Mouse (Mus musculus) left cerebral cortex, adult 9 months (tissue): Measurements from ENCODE around the gene Asrgl1.
"Not testable (repeated sequence)": the region's sequence is repeated elsewhere in the genome, so short reads cannot be mapped to it uniquely, and the experiment has no call there.

Source experiments
- DNase-seq, 2 experiments: peaks; one replicate each; pipeline ENCODE4 v3.0.0; 2022; ENCODE audit warnings: low spot score in 2 of 2

Gene Asrgl1

GRCm38 (mm10) chr19:9105101-9105685 is 30.2 kb downstream of the Asrgl1 start:
- no peak for DNase-seq

GRCm38 (mm10) chr19:9103986-9104385 is 31.4 kb downstream of the Asrgl1 start:
- DNase-seq, result no peak

GRCm38 (mm10) chr19:9101062-9101457 is 34.4 kb downstream of the Asrgl1 start:
- no peak for DNase-seq

- no peak for DNase-seq
Observed at GRCm38 (mm10) chr19:9100297-9101061, 35.0 kb downstream of the Asrgl1 start.

GRCm38 (mm10) chr19:9099751-9100150 is 35.7 kb downstream of the Asrgl1 start:
- DNase-seq, result no peak

GRCm38 (mm10) chr19:9097441-9097840 is 38.0 kb downstream of the Asrgl1 start:
- no peak for DNase-seq

GRCm38 (mm10) chr19:9095111-9095510 is 40.3 kb downstream of the Asrgl1 start:
- DNase-seq, result no peak

GRCm38 (mm10) chr19:9090709-9091108 is 44.7 kb downstream of the Asrgl1 start:
- DNase-seq, result no peak

- no peak for DNase-seq
Observed at GRCm38 (mm10) chr19:9090191-9090590, 45.2 kb downstream of the Asrgl1 start.

- no peak for DNase-seq
Observed at GRCm38 (mm10) chr19:9087821-9088220, 47.6 kb downstream of the Asrgl1 start, which contains the start of gene Scgb1a1. Scgb1a1 (minus strand) TSS chr19:9087958.

- not testable (repeated sequence) for DNase-seq
Observed at GRCm38 (mm10) chr19:9083892-9084291, 51.5 kb downstream of the Asrgl1 start.

GRCm38 (mm10) chr19:9083010-9083355 is 52.5 kb downstream of the Asrgl1 start:
- DNase-seq, result no peak

- DNase-seq, result peak in 1 of 2 experiments; percentile 72
Observed at GRCm38 (mm10) chr19:9082191-9083009, 53.0 kb downstream of the Asrgl1 start.

GRCm38 (mm10) chr19:9081311-9082190 is 53.9 kb downstream of the Asrgl1 start:
- DNase-seq, result no peak

GRCm38 (mm10) chr19:9079916-9080315 is 55.5 kb downstream of the Asrgl1 start:
- no peak for DNase-seq

GRCm38 (mm10) chr19:9076982-9077660 is 58.3 kb downstream of the Asrgl1 start:
- DNase-seq, result no peak

- no peak for DNase-seq
Observed at GRCm38 (mm10) chr19:9076035-9076434, 59.4 kb downstream of the Asrgl1 start.

GRCm38 (mm10) chr19:9075558-9075957 is 59.9 kb downstream of the Asrgl1 start:
- no peak for DNase-seq

- no peak for DNase-seq
Observed at GRCm38 (mm10) chr19:9074424-9074823, 61.0 kb downstream of the Asrgl1 start.

GRCm38 (mm10) chr19:9073776-9074411 is 61.5 kb downstream of the Asrgl1 start:
- no peak for DNase-seq

- no peak for DNase-seq
Observed at GRCm38 (mm10) chr19:9072157-9072530, 63.3 kb downstream of the Asrgl1 start.
